Mouse (Mus musculus) embryonic facial prominence, embryonic 13.5 days (tissue): ENCODE data around the gene Rnpepl1. TPM values are rescaled to one million over a fixed set of nuclear protein-coding genes. Genes with fewer than 3 reads are reported as not detected.

ENCODE experiments used
- ATAC-seq: fragments of 200-750 bp; cut with Nextera tagmentation; 2 replicates; pipeline ENCODE4 v1.8.0; 2017; ENCODE audit warnings: low read depth; ENCODE audit not compliant: insufficient number of reproducible peaks, insufficient read depth, low FRiP score, low TSS enrichment
- H3K27ac ChIP-seq: fragments of 300-500 bp; sonication (generic); 2 replicates; pipeline ENCODE4 v1.5.1; 2015; ENCODE audit warnings: moderate library complexity, mild to moderate bottlenecking, inconsistent platforms
- H3K27me3 ChIP-seq: fragments of 300-500 bp; sonication (generic); 2 replicates; pipeline ENCODE4 v1.6.1; 2015; ENCODE audit warnings: mild to moderate bottlenecking, inconsistent platforms
- H3K36me3 ChIP-seq: fragments of 300-500 bp; sonication (generic); 2 replicates; pipeline ENCODE4 v1.6.1; 2015; ENCODE audit warnings: mild to moderate bottlenecking, inconsistent platforms
- H3K4me1 ChIP-seq: fragments of 300-500 bp; sonication (generic); 2 replicates; pipeline ENCODE4 v1.6.1; 2015; ENCODE audit warnings: inconsistent platforms
- H3K4me2 ChIP-seq: fragments of 300-500 bp; sonication (generic); 2 replicates; pipeline ENCODE4 v1.6.1; 2015; ENCODE audit warnings: moderate library complexity, mild to moderate bottlenecking, inconsistent platforms
- H3K4me3 ChIP-seq: fragments of 300-500 bp; sonication (generic); 2 replicates; pipeline ENCODE4 v1.5.1; 2015; ENCODE audit warnings: mild to moderate bottlenecking, inconsistent platforms
- H3K9ac ChIP-seq: fragments of 300-500 bp; sonication (generic); 2 replicates; pipeline ENCODE4 v1.6.1; 2015; ENCODE audit warnings: mild to moderate bottlenecking, inconsistent platforms
- H3K9me3 ChIP-seq: fragments of 300-500 bp; sonication (generic); 2 replicates; pipeline ENCODE4 v1.6.1; 2016; ENCODE audit warnings: inconsistent platforms
- WGBS: fragments of 180-500 bp; shearing (Covaris S2); methylation state at CpG from one replicate; pipeline ENCODE4 v1.1.7; 2015; ENCODE audit warnings: mixed read lengths; 5-methylcytosine and 5-hydroxymethylcytosine counted together
- polyA plus RNA-seq: library from polyadenylated mRNA; unstranded; fragments of >200 nt; fragmentation: Nextera tagmentation; extraction: Ambion mirVana; gene quantifications from 2 replicates; pipeline ENCODE4 v1.2.1, GENCODE M21; 2015

Gene Rnpepl1
- polyA plus RNA-seq: 29.4 and 30.0 TPM in 2 replicates

DNA sequence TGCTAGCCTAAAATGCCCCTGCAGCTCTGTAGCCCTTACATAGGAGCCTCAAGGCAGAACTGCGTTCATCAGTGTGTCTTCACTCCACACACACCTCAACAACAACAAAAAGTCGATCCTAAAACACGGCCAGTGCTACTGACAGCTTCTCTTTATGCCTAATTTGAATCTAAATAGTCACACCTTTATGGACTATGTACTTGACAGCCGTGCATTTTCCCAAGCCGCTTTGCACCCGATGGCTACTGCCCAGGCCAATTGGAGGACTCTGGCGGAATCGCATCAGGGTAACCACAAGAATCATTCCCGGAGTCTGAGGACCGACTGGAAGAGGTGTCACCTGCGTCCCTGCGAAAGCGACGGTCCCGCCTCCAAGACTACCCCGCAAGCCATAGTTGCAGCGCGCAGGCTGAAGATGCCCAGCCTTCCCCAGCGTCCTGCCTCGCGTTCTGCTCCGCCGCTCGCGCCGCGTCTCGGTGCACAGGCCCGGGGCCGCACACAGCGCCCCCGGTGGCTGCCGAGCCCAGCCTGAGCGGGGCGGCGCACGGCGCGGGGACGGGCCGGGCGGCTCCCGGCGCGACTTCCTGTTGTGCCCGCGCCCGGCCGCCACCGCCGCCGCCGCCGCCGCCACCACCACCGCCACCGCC is at the start of gene Rnpepl1:
Rnpepl1 (plus strand) TSS at position 545 of the 647 bp plus-strand sequence.
- Histone ChIP-seq H3K4me1 (peaks cover 38% of the 10 kb centered on the region), H3K9ac (peak within 1 kb of the TSS; percentile 91), H3K4me2 (peak within 1 kb of the TSS; percentile 96), H3K27me3 (peaks cover 11% of the 10 kb centered on the region; the same call in 1 of the 2 replicates), H3K27ac (peak within 1 kb of the TSS; percentile 83), H3K36me3 (peaks cover 19% of the 10 kb centered on the region), H3K9me3 (no peaks in the 10 kb centered on the region), H3K4me3 (peak within 1 kb of the TSS; percentile 84)
- 1% methylated on average over 36 of the region's 57 CpGs for WGBS
- ATAC-seq: peak; percentile 73

GRCm38 (mm10) chr1:92861503-92861902 is 49.1 kb upstream of the Rnpepl1 start:
- H3K27me3 ChIP-seq: no peaks in the 10 kb centered on the region
- no peak for ATAC-seq
- H3K4me3 ChIP-seq: no peak overlapping the region
- H3K4me1 ChIP-seq: peaks cover 13% of the 10 kb centered on the region
- WGBS: 67% methylated on average over 6 of the region's 6 CpGs
- no peak overlapping the region for H3K9ac ChIP-seq
- no peak overlapping the region for H3K27ac ChIP-seq
- no peaks in the 10 kb centered on the region for H3K9me3 ChIP-seq
- H3K36me3 ChIP-seq: peaks cover 39% of the 10 kb centered on the region
- H3K4me2 ChIP-seq: no peak overlapping the region

DNA sequence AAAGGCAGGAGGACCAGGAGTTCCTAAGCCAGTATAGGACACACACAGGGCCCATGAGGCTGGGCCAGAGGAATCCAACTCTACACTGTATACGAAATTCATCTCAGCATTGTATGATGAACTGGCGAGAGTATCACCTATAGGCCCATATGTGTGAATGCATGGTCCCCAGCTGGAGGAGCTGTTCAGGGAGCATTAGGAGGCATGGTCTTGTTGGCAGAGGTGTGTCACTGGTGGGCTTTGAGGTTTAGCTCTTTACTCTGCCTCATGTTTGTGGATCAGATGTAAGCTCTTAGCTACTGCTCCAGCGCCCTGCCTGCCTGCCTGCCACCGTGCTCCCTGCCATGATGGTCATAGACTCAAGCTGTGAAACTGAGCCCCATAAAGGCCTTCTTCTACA is 47.3 kb upstream of the Rnpepl1 start:
- Histone ChIP-seq H3K27me3 (no peaks in the 10 kb centered on the region), H3K4me2 (no peak overlapping the region), H3K9ac (no peak overlapping the region), H3K4me1 (peaks cover 13% of the 10 kb centered on the region), H3K9me3 (no peaks in the 10 kb centered on the region), H3K27ac (no peak overlapping the region), H3K36me3 (peaks cover 21% of the 10 kb centered on the region), H3K4me3 (no peak overlapping the region)
- WGBS: 67% methylated on average over 4 of the region's 4 CpGs
- ATAC-seq: no peak

- H3K9me3 ChIP-seq: no peaks in the 10 kb centered on the region
- no peak overlapping the region for H3K4me3 ChIP-seq
- no peak overlapping the region for H3K27ac ChIP-seq
- 58% methylated on average over 2 of the region's 2 CpGs for WGBS
- H3K36me3 ChIP-seq: no peaks in the 10 kb centered on the region
- no peaks in the 10 kb centered on the region for H3K27me3 ChIP-seq
- H3K4me1 ChIP-seq: peaks cover 13% of the 10 kb centered on the region
- H3K4me2 ChIP-seq: no peak overlapping the region
- ATAC-seq: no peak
- no peak overlapping the region for H3K9ac ChIP-seq
Observed at GRCm38 (mm10) chr1:92866170-92866569, 44.4 kb upstream of the Rnpepl1 start.

DNA sequence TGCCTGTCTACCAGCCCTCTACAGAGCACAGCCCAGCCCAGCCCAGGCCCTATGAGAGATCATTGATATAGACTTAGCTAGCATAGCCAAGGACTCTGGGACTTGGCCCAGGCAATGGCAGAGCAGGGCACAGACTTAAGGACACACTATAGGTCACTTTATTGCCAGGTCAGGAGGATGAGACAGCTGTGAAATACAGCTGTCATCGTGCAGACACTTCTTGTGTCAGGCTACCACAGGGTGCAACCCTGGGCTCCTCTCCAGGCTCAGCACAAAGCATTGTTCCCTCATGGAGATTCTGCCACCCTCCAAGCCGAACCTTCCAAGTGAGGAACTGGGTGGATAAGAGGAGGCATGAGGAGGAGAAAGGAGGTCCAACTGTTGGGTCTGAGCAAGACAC is 40.6 kb upstream of the Rnpepl1 start:
- Histone ChIP-seq H3K4me1 (peaks cover 5% of the 10 kb centered on the region; the same call in 1 of the 2 replicates), H3K9ac (no peak overlapping the region), H3K4me3 (no peak overlapping the region), H3K4me2 (no peak overlapping the region), H3K27ac (no peak overlapping the region), H3K9me3 (no peaks in the 10 kb centered on the region), H3K36me3 (no peaks in the 10 kb centered on the region), H3K27me3 (no peaks in the 10 kb centered on the region)
- WGBS: 82% methylated on average over 2 of the region's 2 CpGs
- ATAC-seq: no peak

DNA sequence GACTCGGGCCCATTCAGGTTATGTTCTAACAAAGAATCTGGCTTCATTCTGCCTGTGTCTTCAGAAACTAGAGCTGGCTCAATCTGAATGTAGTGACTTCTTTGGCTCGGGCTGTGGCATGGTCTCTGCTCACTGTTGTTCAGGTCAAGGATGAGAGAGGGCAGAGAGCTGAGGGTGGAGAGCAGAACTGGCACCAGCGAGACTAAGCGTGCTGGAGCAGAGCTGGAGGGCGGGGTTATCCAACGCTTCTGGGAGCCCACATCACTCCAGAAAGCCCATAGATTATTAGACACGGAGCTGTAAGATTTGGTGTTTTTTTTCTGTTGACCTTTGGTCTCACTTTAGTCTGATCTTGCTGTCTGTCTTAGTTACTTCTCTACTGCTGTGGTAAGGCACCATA is 37.9 kb upstream of the Rnpepl1 start:
- Histone ChIP-seq H3K4me1 (peaks cover 3% of the 10 kb centered on the region; the same call in 1 of the 2 replicates), H3K27me3 (no peaks in the 10 kb centered on the region), H3K4me3 (no peak overlapping the region), H3K36me3 (no peaks in the 10 kb centered on the region), H3K27ac (no peak overlapping the region), H3K9ac (no peak overlapping the region), H3K9me3 (no peaks in the 10 kb centered on the region), H3K4me2 (no peak overlapping the region)
- no peak for ATAC-seq
- WGBS: 85% methylated on average over 7 of the region's 7 CpGs

DNA sequence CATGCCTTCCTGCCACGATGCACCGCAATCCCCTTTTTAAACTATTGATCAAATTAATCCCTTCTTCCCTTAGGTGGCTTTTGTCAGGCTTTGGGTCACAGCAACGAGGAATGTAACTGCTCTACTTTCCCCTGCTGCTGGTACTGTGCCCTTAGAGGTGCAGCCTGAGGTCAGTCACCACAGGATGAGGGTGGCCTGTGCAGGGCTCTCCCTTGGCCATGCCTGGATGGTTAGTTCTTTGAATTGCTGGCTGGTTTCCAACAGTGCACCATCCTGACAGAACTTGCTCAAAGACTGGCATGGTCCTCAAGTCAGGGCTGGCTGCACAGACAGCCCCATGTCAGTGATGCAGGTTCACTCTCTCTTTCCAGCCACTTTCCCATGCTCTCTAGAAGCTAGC is 36.6 kb upstream of the Rnpepl1 start:
- no peak for ATAC-seq
- no peaks in the 10 kb centered on the region for H3K27me3 ChIP-seq
- WGBS: 66% methylated on average over 3 of the region's 3 CpGs

DNA sequence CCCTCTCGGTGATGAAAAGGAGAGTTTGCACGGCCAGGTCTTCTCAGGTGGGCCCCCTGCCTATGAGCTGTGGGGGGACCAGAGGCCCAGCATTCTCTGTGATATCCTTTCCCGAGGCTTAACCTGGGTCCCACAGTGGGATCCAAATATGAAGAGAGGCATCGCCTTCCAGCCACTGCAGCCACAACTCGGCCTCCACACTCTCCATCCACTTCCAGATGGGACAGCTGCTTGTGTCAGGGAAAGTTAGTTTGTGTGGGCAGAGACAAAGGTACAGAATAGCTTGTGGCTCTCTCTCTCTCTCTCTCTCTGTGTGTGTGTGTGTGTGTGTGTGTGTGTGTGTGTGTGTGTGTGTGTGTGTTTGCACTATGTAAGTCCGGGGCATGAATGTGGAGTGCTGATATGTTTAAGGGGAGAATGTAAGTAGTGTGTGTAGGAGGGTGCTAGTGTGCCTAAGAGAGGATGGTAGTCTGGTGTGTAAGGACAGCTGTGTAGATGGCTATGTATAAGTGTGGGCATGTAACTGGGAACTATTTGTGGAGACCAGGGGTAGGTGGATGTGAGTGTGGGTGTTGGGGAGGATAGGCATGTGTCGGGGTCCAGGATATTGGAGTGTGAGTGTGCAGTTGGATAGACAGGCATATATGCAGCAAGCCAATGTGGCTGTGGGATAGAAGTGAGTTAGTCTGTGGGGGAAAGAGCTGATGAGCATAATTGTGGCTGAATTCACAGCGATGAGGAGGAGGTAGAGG is 35.0 kb upstream of the Rnpepl1 start:
- peaks cover 3% of the 10 kb centered on the region; the same call in 1 of the 2 replicates for H3K4me1 ChIP-seq
- no peak overlapping the region for H3K9ac ChIP-seq
- H3K27ac ChIP-seq: no peak overlapping the region
- no peaks in the 10 kb centered on the region for H3K27me3 ChIP-seq
- WGBS: 80% methylated on average over 8 of the region's 8 CpGs
- no peaks in the 10 kb centered on the region for H3K9me3 ChIP-seq
- H3K4me2 ChIP-seq: no peak overlapping the region
- H3K36me3 ChIP-seq: no peaks in the 10 kb centered on the region
- no peak for ATAC-seq
- no peak overlapping the region for H3K4me3 ChIP-seq

More for the DNA sequence above, 36.6 kb upstream of the Rnpepl1 start:
- Histone ChIP-seq H3K4me1 (peaks cover 3% of the 10 kb centered on the region; the same call in 1 of the 2 replicates), H3K36me3 (no peaks in the 10 kb centered on the region), H3K9me3 (no peaks in the 10 kb centered on the region), H3K27ac (no peak overlapping the region), H3K9ac (no peak overlapping the region), H3K4me2 (no peak overlapping the region), H3K4me3 (no peak overlapping the region)

- no peak overlapping the region for H3K9ac ChIP-seq
- no peak overlapping the region for H3K27ac ChIP-seq
- H3K4me1 ChIP-seq: peaks cover 3% of the 10 kb centered on the region; the same call in 1 of the 2 replicates
- H3K36me3 ChIP-seq: no peaks in the 10 kb centered on the region
- no peak overlapping the region for H3K4me2 ChIP-seq
- H3K4me3 ChIP-seq: no peak overlapping the region
- ATAC-seq: no peak
- WGBS: 37% methylated on average over 12 of the region's 12 CpGs
- no peaks in the 10 kb centered on the region for H3K9me3 ChIP-seq
- no peaks in the 10 kb centered on the region for H3K27me3 ChIP-seq
Observed at GRCm38 (mm10) chr1:92877431-92877978, 33.1 kb upstream of the Rnpepl1 start.

- no peaks in the 10 kb centered on the region for H3K9me3 ChIP-seq
- H3K36me3 ChIP-seq: no peaks in the 10 kb centered on the region
- no peak for ATAC-seq
- no peak overlapping the region for H3K27ac ChIP-seq
- H3K27me3 ChIP-seq: no peaks in the 10 kb centered on the region
- H3K9ac ChIP-seq: no peak overlapping the region
- WGBS: 76% methylated on average over 13 of the region's 13 CpGs
- peaks cover 3% of the 10 kb centered on the region; the same call in 1 of the 2 replicates for H3K4me1 ChIP-seq
- no peak overlapping the region for H3K4me2 ChIP-seq
- H3K4me3 ChIP-seq: no peak overlapping the region
Observed at GRCm38 (mm10) chr1:92878066-92878741, 32.4 kb upstream of the Rnpepl1 start.

DNA sequence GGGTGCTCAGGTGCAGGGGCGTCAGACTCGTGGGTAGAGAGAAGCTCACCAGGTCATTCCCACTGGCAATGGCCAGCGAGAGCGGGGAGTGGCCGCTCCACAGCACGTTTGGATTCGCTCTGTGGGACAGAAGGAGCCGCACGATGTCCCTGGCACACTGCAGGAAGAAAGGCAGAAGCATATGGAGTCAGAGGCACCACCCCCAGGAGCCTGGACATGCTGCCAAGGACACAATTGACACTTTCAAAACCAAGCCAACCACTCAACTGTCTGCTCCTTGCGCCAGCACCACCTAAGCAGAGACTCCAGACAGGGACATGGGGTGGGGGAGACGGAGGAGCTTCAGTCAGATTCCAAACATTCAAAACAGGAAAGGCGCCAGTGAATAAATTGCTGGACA is 31.3 kb upstream of the Rnpepl1 start:
- peaks cover 3% of the 10 kb centered on the region; the same call in 1 of the 2 replicates for H3K4me1 ChIP-seq
- H3K9ac ChIP-seq: no peak overlapping the region
- no peaks in the 10 kb centered on the region for H3K9me3 ChIP-seq
- no peaks in the 10 kb centered on the region for H3K36me3 ChIP-seq
- WGBS: 90% methylated on average over 12 of the region's 12 CpGs
- H3K27me3 ChIP-seq: peaks cover 8% of the 10 kb centered on the region; the same call in 1 of the 2 replicates
- H3K4me3 ChIP-seq: no peak overlapping the region
- H3K4me2 ChIP-seq: no peak overlapping the region
- no peak overlapping the region for H3K27ac ChIP-seq
- no peak for ATAC-seq
